Mouse (Mus musculus): ENCODE results near the gene Gm4969. TPM values are rescaled to one million over a fixed set of nuclear protein-coding genes. Genes with fewer than 3 reads are reported as not detected.

Gm4969 gene
- polyA plus RNA-seq, 1 experiment from 2014 or later, result 2.2 TPM

GRCm38 (mm10) chr7:19129396-19129795, 11.2 kb upstream of the Gm4969 start:
- Histone ChIP-seq H3K27ac (no peak overlapping the region), H3K36me3 (peaks cover 41% of the 10 kb centered on the region), H3K4me3 (no peak overlapping the region), H3K9me3 (replicated peaks) (no peaks in the 10 kb centered on the region), H3K4me1 (peaks cover 14% of the 10 kb centered on the region), H3K27me3 (ENCODE audit: low read depth, poor library complexity, severe bottlenecking) (no peaks in the 10 kb centered on the region)
- WGBS, result 95% methylated on average over 5 of the region's 5 CpGs
- no peak for DNase-seq (ENCODE audit: low spot score)

DNA sequence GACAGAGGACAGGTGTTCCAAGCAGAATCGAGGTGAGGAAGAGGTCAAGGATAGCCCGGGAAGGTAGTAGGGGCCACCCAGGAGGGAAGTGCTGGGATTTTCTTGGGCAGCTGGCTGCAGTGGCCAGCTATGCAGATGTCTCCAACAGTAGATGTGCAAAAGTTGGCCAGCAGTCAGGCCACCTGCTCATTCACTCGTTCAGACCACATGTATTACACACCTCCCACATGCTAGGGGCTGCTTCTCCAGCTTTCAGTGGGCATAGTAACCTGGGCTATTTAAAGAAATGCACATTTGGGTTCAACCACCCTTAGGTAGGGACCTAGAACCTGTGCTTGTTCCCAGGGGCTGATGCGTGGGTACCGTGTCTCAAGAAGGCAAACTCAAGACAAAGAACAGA, 9.6 kb upstream of the Gm4969 start:
- Histone ChIP-seq H3K27me3 (ENCODE audit: low read depth, poor library complexity, severe bottlenecking) (no peaks in the 10 kb centered on the region), H3K4me1 (peaks cover 14% of the 10 kb centered on the region), H3K27ac (no peak overlapping the region), H3K36me3 (peaks cover 42% of the 10 kb centered on the region), H3K4me3 (no peak overlapping the region), H3K9me3 (replicated peaks) (no peaks in the 10 kb centered on the region)
- no peak for DNase-seq (ENCODE audit: low spot score)
- WGBS, result 92% methylated on average over 5 of the region's 5 CpGs

- Histone ChIP-seq H3K4me1 (peaks cover 10% of the 10 kb centered on the region), H3K9me3 (replicated peaks) (no peaks in the 10 kb centered on the region), H3K4me3 (no peak overlapping the region), H3K27me3 (ENCODE audit: low read depth, poor library complexity, severe bottlenecking) (no peaks in the 10 kb centered on the region), H3K36me3 (peaks cover 48% of the 10 kb centered on the region), H3K27ac (no peak overlapping the region)
- DNase-seq (ENCODE audit: low spot score), result no peak
- 87% methylated on average over 6 of the region's 6 CpGs for WGBS
Measured at GRCm38 (mm10) chr7:19124713-19125112, 6.5 kb upstream of the Gm4969 start.

DNA sequence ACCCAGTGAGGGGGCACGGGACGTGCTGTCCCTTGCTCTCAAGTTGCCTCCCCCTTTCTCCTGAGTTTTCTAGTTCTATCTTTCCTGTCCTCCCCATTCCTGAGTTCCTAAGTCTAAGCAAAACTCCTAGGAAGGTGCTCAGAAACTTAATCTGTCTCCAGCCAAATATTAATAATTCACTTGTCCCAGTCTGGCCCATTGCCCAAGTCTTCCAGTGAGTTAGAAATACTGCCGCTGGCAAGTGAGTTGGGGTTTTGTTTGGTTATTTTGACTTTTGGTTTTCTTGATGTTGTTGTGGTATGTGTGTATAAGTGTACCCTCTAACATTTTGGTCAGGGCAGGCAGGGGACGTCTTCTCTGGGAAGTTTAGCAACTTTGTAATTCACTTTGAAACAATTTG, 3.5 kb upstream of the Gm4969 start:
- H3K27me3 ChIP-seq (ENCODE audit: low read depth, poor library complexity, severe bottlenecking), result peaks cover 6% of the 10 kb centered on the region; the same call in 1 of the 2 replicates
- H3K4me3 ChIP-seq, result no peak overlapping the region
- H3K27ac ChIP-seq, result no peak overlapping the region
- peaks cover 25% of the 10 kb centered on the region for H3K36me3 ChIP-seq
- DNase-seq (ENCODE audit: low spot score), result no peak
- peaks cover 9% of the 10 kb centered on the region; the same call in 1 of the 2 replicates for H3K9me3 ChIP-seq (replicated peaks)
- peaks cover 16% of the 10 kb centered on the region for H3K4me1 ChIP-seq
- 93% methylated on average over 4 of the region's 4 CpGs for WGBS

DNA sequence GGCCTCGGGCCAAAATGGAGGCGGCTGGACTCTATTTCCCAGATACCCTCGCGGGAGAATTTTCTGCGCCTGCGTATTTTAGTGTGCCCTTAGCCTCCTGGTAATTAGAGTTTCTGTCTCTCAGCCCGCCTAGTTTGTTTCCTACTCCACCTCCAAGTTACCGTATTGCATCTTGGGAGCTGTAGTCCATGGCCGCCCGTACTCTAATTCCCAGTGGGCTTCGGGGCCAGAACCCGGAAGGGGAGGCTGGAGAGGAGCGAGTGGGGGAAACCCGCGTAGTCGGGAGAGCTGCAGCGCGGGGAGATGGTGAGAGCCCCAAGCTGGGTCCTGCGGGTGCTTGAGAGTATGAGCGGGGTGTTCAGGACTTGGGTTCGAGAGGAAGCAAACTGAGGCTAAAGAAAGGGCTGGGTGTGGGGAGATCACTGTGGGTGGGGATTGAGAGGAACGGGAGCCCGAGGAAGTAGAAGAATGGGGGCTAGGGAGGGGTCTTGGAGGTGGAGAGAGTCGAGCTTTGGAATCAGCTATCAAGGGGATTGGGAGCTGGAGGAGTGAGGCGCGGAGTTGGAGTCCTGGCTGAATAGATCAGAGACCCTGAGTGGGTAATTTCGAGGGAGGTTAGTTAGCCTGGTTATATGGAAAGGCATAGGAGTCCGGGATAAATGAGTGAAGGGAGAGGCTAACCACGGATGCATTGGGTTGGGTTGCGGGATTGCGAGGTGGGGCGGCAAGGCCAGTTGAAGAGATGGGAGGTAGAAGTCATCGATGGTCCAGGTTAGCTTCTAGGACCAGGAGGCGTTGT, 1.7 kb upstream of the Gm4969 start, which contains the start of gene Fbxo46:
TSS of gene Fbxo46 (plus strand) at position 229 of the 799 bp plus-strand sequence.
- Histone ChIP-seq H3K36me3 (peaks cover 15% of the 10 kb centered on the region), H3K27me3 (ENCODE audit: low read depth, poor library complexity, severe bottlenecking) (peaks cover 6% of the 10 kb centered on the region; the same call in 1 of the 2 replicates), H3K27ac (peak within 1 kb of the TSS; percentile 86), H3K4me3 (peak within 1 kb of the TSS; percentile 79), H3K9me3 (replicated peaks) (peaks cover 9% of the 10 kb centered on the region; the same call in 1 of the 2 replicates), H3K4me1 (peaks cover 16% of the 10 kb centered on the region)
- peak; percentile 87 for DNase-seq (ENCODE audit: low spot score)
- 3% methylated on average over 34 of the region's 34 CpGs for WGBS

DNA sequence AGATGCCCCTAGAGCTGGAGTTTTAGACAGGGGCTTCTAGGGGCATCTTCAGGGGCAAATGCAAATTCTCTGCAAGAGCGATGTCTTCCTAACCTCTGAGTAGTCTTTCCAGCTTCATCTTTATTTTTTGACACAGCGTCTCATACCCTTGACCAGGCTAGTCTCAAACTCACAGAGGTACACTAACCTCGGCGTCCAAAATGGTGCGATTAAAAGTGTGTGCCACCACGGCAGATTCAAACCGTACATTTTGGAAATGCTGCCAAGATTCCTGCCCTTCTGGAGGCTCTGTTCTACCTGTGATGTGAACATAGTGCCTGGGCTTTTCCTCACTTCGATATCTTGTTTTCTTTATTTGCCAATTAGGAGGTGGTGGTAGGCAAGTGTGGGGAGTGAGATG, 915 bp upstream of the Gm4969 start:
- Histone ChIP-seq H3K9me3 (replicated peaks) (peaks cover 9% of the 10 kb centered on the region; the same call in 1 of the 2 replicates), H3K27me3 (ENCODE audit: low read depth, poor library complexity, severe bottlenecking) (peaks cover 6% of the 10 kb centered on the region; the same call in 1 of the 2 replicates), H3K4me3 (no peak overlapping the region), H3K27ac (no peak overlapping the region), H3K4me1 (peaks cover 16% of the 10 kb centered on the region), H3K36me3 (peaks cover 13% of the 10 kb centered on the region)
- 90% methylated on average over 8 of the region's 8 CpGs for whole genome bisulfite sequencing
- no peak for DNase-seq (ENCODE audit: low spot score)

GRCm38 (mm10) chr7:19109565-19109964, 8.6 kb downstream of the Gm4969 start:
- no peak for DNase-seq (ENCODE audit: low spot score)
- Histone ChIP-seq H3K4me1 (no peaks in the 10 kb centered on the region), H3K36me3 (no peaks in the 10 kb centered on the region), H3K27ac (no peak overlapping the region), H3K4me3 (no peak overlapping the region), H3K27me3 (ENCODE audit: low read depth, poor library complexity, severe bottlenecking) (no peaks in the 10 kb centered on the region), H3K9me3 (replicated peaks) (no peaks in the 10 kb centered on the region)
- 85% methylated on average over 1 of the region's 1 CpGs for WGBS

DNA sequence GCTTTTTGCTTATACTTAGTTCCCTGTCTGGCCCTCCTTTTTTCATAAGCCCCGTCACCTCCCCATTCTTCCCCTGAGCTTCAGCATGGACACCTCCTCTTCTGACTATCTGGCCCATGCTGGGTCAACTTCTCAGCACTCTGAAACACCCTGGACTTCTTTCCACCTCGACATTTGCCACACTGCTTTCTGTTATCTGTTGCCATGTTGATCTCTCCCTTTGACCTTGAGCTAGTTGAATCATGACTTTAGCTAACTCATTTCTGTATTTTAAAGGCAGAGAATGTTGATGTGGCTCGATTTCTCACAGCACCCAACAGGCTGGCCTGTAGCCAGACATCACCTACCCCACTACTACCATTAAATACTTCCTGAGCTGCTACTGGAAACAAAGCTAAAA, 10.7 kb downstream of the Gm4969 start:
- H3K27ac ChIP-seq, result no peak overlapping the region
- no peaks in the 10 kb centered on the region for H3K9me3 ChIP-seq (replicated peaks)
- no peak for DNase-seq (ENCODE audit: low spot score)
- H3K36me3 ChIP-seq, result no peaks in the 10 kb centered on the region
- WGBS, result 66% methylated on average over 3 of the region's 3 CpGs
- no peaks in the 10 kb centered on the region for H3K4me1 ChIP-seq
- no peaks in the 10 kb centered on the region for H3K27me3 ChIP-seq (ENCODE audit: low read depth, poor library complexity, severe bottlenecking)
- no peak overlapping the region for H3K4me3 ChIP-seq

GRCm38 (mm10) chr7:19104486-19104885, 13.7 kb downstream of the Gm4969 start:
- Histone ChIP-seq H3K36me3 (no peaks in the 10 kb centered on the region), H3K9me3 (replicated peaks) (no peaks in the 10 kb centered on the region), H3K4me3 (no peak overlapping the region), H3K4me1 (no peaks in the 10 kb centered on the region), H3K27me3 (ENCODE audit: low read depth, poor library complexity, severe bottlenecking) (no peaks in the 10 kb centered on the region), H3K27ac (no peak overlapping the region)
- WGBS, result 90% methylated on average over 2 of the region's 2 CpGs
- no peak for DNase-seq (ENCODE audit: low spot score)

GRCm38 (mm10) chr7:19103741-19104140, 14.4 kb downstream of the Gm4969 start:
- Histone ChIP-seq H3K36me3 (no peaks in the 10 kb centered on the region), H3K27me3 (ENCODE audit: low read depth, poor library complexity, severe bottlenecking) (no peaks in the 10 kb centered on the region), H3K9me3 (replicated peaks) (no peaks in the 10 kb centered on the region), H3K4me3 (no peak overlapping the region), H3K27ac (no peak overlapping the region), H3K4me1 (no peaks in the 10 kb centered on the region)
- DNase-seq (ENCODE audit: low spot score), result no peak

DNA sequence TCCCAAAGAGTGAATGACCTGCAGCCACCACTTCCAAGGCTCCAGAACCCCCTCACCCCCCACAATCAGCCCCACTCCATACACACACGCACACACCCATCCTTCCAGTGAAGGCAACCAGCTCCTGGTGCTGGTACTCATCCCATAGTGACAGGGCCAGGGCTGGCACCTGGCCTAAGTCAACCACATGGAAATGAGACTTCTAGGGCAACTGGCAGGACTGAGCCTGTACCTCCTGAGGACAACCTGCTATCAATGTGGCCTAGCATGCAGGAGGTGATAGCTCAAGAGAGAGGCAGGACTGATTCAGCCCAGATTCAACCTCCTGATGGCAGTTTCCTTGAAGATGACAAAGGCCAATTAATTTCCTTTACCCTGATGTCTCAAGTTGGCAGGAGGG, 17.9 kb downstream of the Gm4969 start:
- Histone ChIP-seq H3K4me1 (peaks cover 25% of the 10 kb centered on the region), H3K36me3 (peaks cover 15% of the 10 kb centered on the region; the same call in 1 of the 2 replicates), H3K27me3 (ENCODE audit: low read depth, poor library complexity, severe bottlenecking) (no peaks in the 10 kb centered on the region), H3K4me3 (no peak overlapping the region), H3K27ac (no peak overlapping the region), H3K9me3 (replicated peaks) (no peaks in the 10 kb centered on the region)
- 89% methylated on average over 1 of the region's 1 CpGs for WGBS
- DNase-seq (ENCODE audit: low spot score), result no peak

GRCm38 (mm10) chr7:19098811-19099210, 19.4 kb downstream of the Gm4969 start:
- H3K4me1 ChIP-seq, result peaks cover 30% of the 10 kb centered on the region
- WGBS, result 62% methylated on average over 7 of the region's 7 CpGs
- peaks cover 15% of the 10 kb centered on the region; the same call in 1 of the 2 replicates for H3K36me3 ChIP-seq

GRCm38 (mm10) chr7:19097863-19098262, 20.3 kb downstream of the Gm4969 start:
- Histone ChIP-seq H3K27ac (no peak overlapping the region), H3K4me3 (no peak overlapping the region), H3K4me1 (peaks cover 37% of the 10 kb centered on the region), H3K36me3 (peaks cover 15% of the 10 kb centered on the region; the same call in 1 of the 2 replicates), H3K27me3 (ENCODE audit: low read depth, poor library complexity, severe bottlenecking) (no peaks in the 10 kb centered on the region), H3K9me3 (replicated peaks) (no peaks in the 10 kb centered on the region)
- no peak for DNase-seq (ENCODE audit: low spot score)

More at GRCm38 (mm10) chr7:19098811-19099210, 19.4 kb downstream of the Gm4969 start:
- no peaks in the 10 kb centered on the region for H3K9me3 ChIP-seq (replicated peaks)
- no peak overlapping the region for H3K4me3 ChIP-seq
- no peak overlapping the region for H3K27ac ChIP-seq
- DNase-seq (ENCODE audit: low spot score), result no peak
- H3K27me3 ChIP-seq (ENCODE audit: low read depth, poor library complexity, severe bottlenecking), result no peaks in the 10 kb centered on the region

Measured in limb, embryonic 10.5 days (tissue).